Mouse (Mus musculus): ENCODE results near the gene Pitpnm2. TPM values are rescaled to one million over a fixed set of nuclear protein-coding genes. Genes with fewer than 3 reads are reported as not detected.
A peak's percentile ranks its signal among the peaks of the same experiment; 100 is the strongest.

The Pitpnm2 gene
- total and polyA plus RNA-seq, 2 experiments = 10.6 to 30.3 TPM

DNA sequence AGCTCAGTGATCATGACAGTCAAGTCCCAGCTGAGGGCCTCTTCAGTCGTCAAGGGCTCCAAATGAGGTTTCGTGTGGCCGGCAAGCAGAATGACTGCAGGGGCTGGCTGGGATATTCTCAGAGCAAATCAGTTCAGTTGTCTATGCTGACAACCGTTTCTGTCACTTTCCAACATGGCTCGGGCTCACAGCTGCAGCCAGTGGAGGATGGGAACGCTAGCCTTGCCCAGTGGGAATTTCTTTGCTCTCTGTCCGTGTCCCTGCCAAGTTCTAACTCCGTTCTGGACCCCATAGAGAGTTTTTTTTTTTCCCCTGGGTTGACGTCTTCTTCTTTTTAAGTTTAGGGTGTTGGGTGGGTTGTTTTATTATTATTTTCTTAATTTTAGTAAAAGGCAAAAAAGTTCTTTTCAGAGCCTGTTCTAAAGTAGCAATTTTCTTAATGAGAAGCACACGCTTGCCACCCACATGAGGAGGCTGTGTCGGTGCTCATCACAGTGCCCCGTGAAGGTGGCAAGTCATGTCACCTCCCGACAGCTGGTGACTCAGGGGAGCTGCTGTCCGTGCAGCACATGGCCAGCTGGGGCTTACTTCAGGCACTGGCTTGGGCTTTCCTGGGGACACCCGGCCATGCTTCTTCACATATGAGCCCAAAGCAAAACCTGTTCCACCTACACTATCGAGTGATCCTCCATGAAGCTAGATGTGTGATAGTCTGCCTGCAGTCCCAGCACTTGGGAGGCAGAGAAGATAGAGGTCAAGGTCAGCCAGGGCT lies 25.1 kb downstream of the Pitpnm2 start:
- H3K79me2 ChIP-seq (ENCODE audit: control insufficient read depth, insufficient read depth, low read length) = peaks cover 20% of the 10 kb centered on the region; the same call in 1 of the 2 replicates
- H3K36me3 ChIP-seq (ENCODE audit: control insufficient read depth, insufficient read depth, low read length) = no peaks in the 10 kb centered on the region
- no peak for TF ChIP-seq CTCF (IDR thresholded peaks at IDR 0.05; ENCODE audit: low read depth, low read length)
- no peak for TF ChIP-seq POLR2A (IDR thresholded peaks at IDR 0.05; ENCODE audit: extremely low read depth, insufficient read depth, low read length)
- H3K9ac ChIP-seq (ENCODE audit: low read depth, low read length) = no peak overlapping the region
- H3K27ac ChIP-seq (replicated peaks; ENCODE audit: insufficient read depth, low read depth, low read length) = peak overlapping the region; percentile 94
- H3K4me1 ChIP-seq (ENCODE audit: control insufficient read depth, insufficient read depth, low read length) = peaks cover 52% of the 10 kb centered on the region
- DNase-seq (ENCODE audit: extremely low read depth, low read depth, low spot score) = peak; percentile 43
- H3K4me3 ChIP-seq (ENCODE audit: insufficient read depth, low read depth, low read length) = no peak overlapping the region
- no peaks in the 10 kb centered on the region for H3K27me3 ChIP-seq (ENCODE audit: control insufficient read depth, insufficient read depth, low read length)
- 87% methylated on average over 16 of the region's 16 CpGs for WGBS

DNA sequence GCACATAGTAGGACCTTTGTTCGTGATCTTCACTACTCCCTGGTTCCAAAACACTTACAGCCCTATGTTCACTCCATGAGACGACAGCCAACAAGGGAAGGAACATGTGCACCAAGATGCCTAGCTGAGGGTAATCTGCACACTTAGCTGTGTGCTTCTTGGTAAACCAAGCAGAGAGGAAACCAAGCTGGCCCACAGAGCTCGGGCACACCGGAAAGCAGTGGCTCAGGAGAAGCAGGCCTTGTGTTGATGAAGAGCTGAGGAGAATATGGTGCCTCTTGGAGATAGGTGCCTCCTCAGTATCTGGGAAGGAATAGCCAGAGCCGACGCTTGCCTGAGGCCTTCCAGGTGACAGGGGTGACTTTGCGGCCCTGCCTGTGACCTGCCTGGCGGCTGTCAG lies 26.0 kb downstream of the Pitpnm2 start:
- WGBS = 95% methylated on average over 8 of the region's 8 CpGs
- Histone ChIP-seq H3K4me3 (ENCODE audit: insufficient read depth, low read depth, low read length) (no peak overlapping the region), H3K27me3 (ENCODE audit: control insufficient read depth, insufficient read depth, low read length) (no peaks in the 10 kb centered on the region), H3K79me2 (ENCODE audit: control insufficient read depth, insufficient read depth, low read length) (peaks cover 20% of the 10 kb centered on the region; the same call in 1 of the 2 replicates), H3K9ac (ENCODE audit: low read depth, low read length) (no peak overlapping the region), H3K36me3 (ENCODE audit: control insufficient read depth, insufficient read depth, low read length) (no peaks in the 10 kb centered on the region), H3K27ac (replicated peaks; ENCODE audit: insufficient read depth, low read depth, low read length) (no peak overlapping the region), H3K4me1 (ENCODE audit: control insufficient read depth, insufficient read depth, low read length) (peaks cover 52% of the 10 kb centered on the region)
- TF ChIP-seq POLR2A (IDR thresholded peaks at IDR 0.05; ENCODE audit: extremely low read depth, insufficient read depth, low read length) = no peak
- TF ChIP-seq CTCF (IDR thresholded peaks at IDR 0.05; ENCODE audit: low read depth, low read length) = no peak
- DNase-seq (ENCODE audit: extremely low read depth, low read depth, low spot score) = no peak

DNA sequence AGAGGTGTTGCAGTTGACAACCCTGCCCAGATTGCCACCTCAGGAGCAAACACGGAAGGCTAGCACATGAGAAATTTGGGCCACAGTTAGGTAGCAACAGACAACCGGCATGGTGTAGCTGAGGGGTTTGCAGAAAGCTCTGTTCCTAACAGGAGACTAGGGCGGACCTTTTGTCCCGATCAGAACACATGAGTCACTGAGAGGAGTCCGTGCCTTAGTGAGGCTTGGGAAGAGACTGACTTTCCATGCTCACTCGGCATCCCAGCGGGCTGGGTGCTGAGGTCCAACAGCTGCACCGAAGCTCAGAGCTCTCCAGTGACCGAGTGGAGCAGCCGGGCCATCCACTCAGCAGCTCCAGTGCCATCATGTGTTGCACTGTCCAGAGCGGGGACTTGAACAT lies 26.9 kb downstream of the Pitpnm2 start:
- Histone ChIP-seq H3K79me2 (ENCODE audit: control insufficient read depth, insufficient read depth, low read length) (peaks cover 25% of the 10 kb centered on the region; the same call in 1 of the 2 replicates), H3K4me1 (ENCODE audit: control insufficient read depth, insufficient read depth, low read length) (peaks cover 55% of the 10 kb centered on the region), H3K27me3 (ENCODE audit: control insufficient read depth, insufficient read depth, low read length) (no peaks in the 10 kb centered on the region), H3K27ac (replicated peaks; ENCODE audit: insufficient read depth, low read depth, low read length) (peak overlapping the region; percentile 79), H3K9ac (ENCODE audit: low read depth, low read length) (peak overlapping the region; percentile 22), H3K36me3 (ENCODE audit: control insufficient read depth, insufficient read depth, low read length) (no peaks in the 10 kb centered on the region), H3K4me3 (ENCODE audit: insufficient read depth, low read depth, low read length) (no peak overlapping the region)
- TF ChIP-seq POLR2A (IDR thresholded peaks at IDR 0.05; ENCODE audit: extremely low read depth, insufficient read depth, low read length) = no peak
- 80% methylated on average over 11 of the region's 11 CpGs for WGBS
- DNase-seq (ENCODE audit: extremely low read depth, low read depth, low spot score) = no peak

DNA sequence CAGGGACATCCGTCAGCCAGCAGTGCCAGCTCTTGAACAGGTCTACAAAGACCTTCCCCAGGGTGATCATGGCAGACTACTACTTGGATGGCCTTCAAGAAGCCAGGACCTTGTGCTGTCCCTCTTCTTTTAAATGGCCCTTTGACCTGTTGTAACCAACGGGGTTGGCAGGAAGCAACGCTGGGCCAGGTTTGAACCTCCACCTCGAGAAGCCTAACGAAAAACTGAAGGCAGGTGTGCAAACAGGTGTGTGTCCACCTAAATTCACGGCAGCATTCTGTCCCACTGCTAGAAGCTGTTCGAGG lies 27.9 kb downstream of the Pitpnm2 start:
- 6% methylated on average over 7 of the region's 7 CpGs for WGBS
- peak; percentile 92 for DNase-seq (ENCODE audit: extremely low read depth, low read depth, low spot score)
- no peak for TF ChIP-seq CTCF (IDR thresholded peaks at IDR 0.05; ENCODE audit: low read depth, low read length)
- TF ChIP-seq POLR2A (IDR thresholded peaks at IDR 0.05; ENCODE audit: extremely low read depth, insufficient read depth, low read length) = no peak
- Histone ChIP-seq H3K79me2 (ENCODE audit: control insufficient read depth, insufficient read depth, low read length) (peaks cover 27% of the 10 kb centered on the region; the same call in 1 of the 2 replicates), H3K4me1 (ENCODE audit: control insufficient read depth, insufficient read depth, low read length) (peaks cover 52% of the 10 kb centered on the region), H3K36me3 (ENCODE audit: control insufficient read depth, insufficient read depth, low read length) (no peaks in the 10 kb centered on the region), H3K9ac (ENCODE audit: low read depth, low read length) (peak overlapping the region; percentile 43), H3K27me3 (ENCODE audit: control insufficient read depth, insufficient read depth, low read length) (no peaks in the 10 kb centered on the region), H3K4me3 (ENCODE audit: insufficient read depth, low read depth, low read length) (no peak overlapping the region), H3K27ac (replicated peaks; ENCODE audit: insufficient read depth, low read depth, low read length) (peak overlapping the region; percentile 79)

DNA sequence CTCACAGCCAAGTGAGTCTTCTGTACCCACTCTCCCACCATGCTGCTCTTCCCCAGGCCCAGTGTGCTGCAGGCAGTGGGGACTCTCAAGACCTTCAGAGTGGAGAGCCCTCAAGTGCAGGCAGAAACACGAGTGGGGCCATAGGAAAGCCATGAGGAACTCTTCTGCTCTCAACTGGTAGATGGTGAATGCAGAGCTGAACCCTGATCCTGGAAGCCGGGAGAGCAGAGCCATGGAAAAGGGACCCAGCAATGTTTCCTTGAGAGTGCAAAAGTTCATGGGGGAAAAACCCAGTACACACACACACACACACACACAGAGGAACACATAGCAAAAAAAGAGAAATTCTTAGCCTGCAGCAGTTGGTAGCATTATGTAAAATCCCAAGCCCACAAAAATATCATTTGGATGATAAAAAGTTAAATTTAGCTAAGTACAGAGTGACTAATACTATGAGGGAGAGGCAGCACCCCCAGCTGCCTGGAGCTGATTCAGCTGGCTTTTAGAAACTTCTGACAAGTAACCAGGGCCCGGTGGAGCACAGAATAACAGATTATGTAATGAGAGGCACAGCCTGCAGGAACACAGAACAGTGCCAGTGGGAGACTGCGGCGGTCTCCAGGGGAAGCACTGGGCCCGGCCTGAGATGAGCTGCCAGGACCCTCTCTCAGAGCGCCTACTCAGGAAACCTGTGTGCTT lies 28.4 kb downstream of the Pitpnm2 start:
- 11% methylated on average over 7 of the region's 7 CpGs for WGBS
- Histone ChIP-seq H3K4me1 (ENCODE audit: control insufficient read depth, insufficient read depth, low read length) (peaks cover 50% of the 10 kb centered on the region), H3K79me2 (ENCODE audit: control insufficient read depth, insufficient read depth, low read length) (peaks cover 30% of the 10 kb centered on the region; the same call in 1 of the 2 replicates), H3K27ac (replicated peaks; ENCODE audit: insufficient read depth, low read depth, low read length) (peak overlapping the region; percentile 79), H3K27me3 (ENCODE audit: control insufficient read depth, insufficient read depth, low read length) (no peaks in the 10 kb centered on the region), H3K36me3 (ENCODE audit: control insufficient read depth, insufficient read depth, low read length) (no peaks in the 10 kb centered on the region), H3K9ac (ENCODE audit: low read depth, low read length) (peak overlapping the region; percentile 42), H3K4me3 (ENCODE audit: insufficient read depth, low read depth, low read length) (no peak overlapping the region)
- DNase-seq (ENCODE audit: extremely low read depth, low read depth, low spot score) = no peak
- TF ChIP-seq CTCF (IDR thresholded peaks at IDR 0.05; ENCODE audit: low read depth, low read length) (0 out of 2 replicates have a peak, but pooled peaks have one; percentile 1), POLR2A (IDR thresholded peaks at IDR 0.05; ENCODE audit: extremely low read depth, insufficient read depth, low read length) (0 out of 2 replicates have a peak, but pooled peaks have one; percentile 21)
